Mouse (Mus musculus) heart, embryonic 14.5 days (tissue): ENCODE measurements at regions not wholly inside any gene's neighbourhood (a gene's known extent, or its start where the extent isn't known, plus 50 kb on each side); places are given as distances from the start of the nearest gene placed in this dataset.
A peak's percentile ranks its signal among the peaks of the same experiment; 100 is the strongest.

ENCODE experiments used
- ATAC-seq: fragments of 200-750 bp; cut with Nextera tagmentation; 2 replicates; pipeline ENCODE4 v1.8.0; 2017; ENCODE audit warnings: low read depth, moderate TSS enrichment; ENCODE audit not compliant: insufficient number of reproducible peaks, insufficient read depth, low FRiP score
- H3K27ac ChIP-seq, 2 experiments: fragments of 200-500 bp in 1 of 2; fragments of 300-500 bp in 1 of 2; sonication (generic) in 1 of 2; replicated peaks in 1 of 2; 2 replicates each; pipeline ENCODE4 v1.5.1; 2012 to 2014; ENCODE audit warnings: low read depth in 2 of 2, low read length in 2 of 2, control low read depth in 1 of 2, mild to moderate bottlenecking in 1 of 2, mixed read lengths in 1 of 2; ENCODE audit not compliant: control insufficient read depth in 1 of 2, insufficient read depth in 1 of 2
- H3K27me3 ChIP-seq: fragments of 300-500 bp; sonication (generic); 2 replicates; pipeline ENCODE4 v1.6.1; 2014; ENCODE audit warnings: mild to moderate bottlenecking, low read length, control low read depth; ENCODE audit not compliant: control insufficient read depth, insufficient read depth
- H3K36me3 ChIP-seq: fragments of 300-500 bp; sonication (generic); 2 replicates; pipeline ENCODE4 v1.6.1; 2014; ENCODE audit warnings: mild to moderate bottlenecking, control low read depth, low read length, mixed read lengths; ENCODE audit not compliant: control insufficient read depth, insufficient read depth
- H3K4me1 ChIP-seq, 2 experiments: fragments of 200-500 bp in 1 of 2; fragments of 300-500 bp in 1 of 2; sonication (generic) in 1 of 2; 2 replicates each; pipeline ENCODE4 v1.6.1; 2012 to 2014; ENCODE audit warnings: low read length in 2 of 2, control low read depth in 1 of 2, mixed read lengths in 1 of 2; ENCODE audit not compliant: control insufficient read depth in 2 of 2, insufficient read depth in 2 of 2
- H3K4me2 ChIP-seq: fragments of 300-500 bp; sonication (generic); 2 replicates; pipeline ENCODE4 v1.6.1; 2014; ENCODE audit warnings: mild to moderate bottlenecking, low read length
- H3K4me3 ChIP-seq, 2 experiments: fragments of 200-500 bp in 1 of 2; fragments of 300-500 bp in 1 of 2; sonication (generic) in 1 of 2; 2 replicates each; pipeline ENCODE4 v1.5.1; 2012 to 2014; ENCODE audit warnings: low read length in 2 of 2, mild to moderate bottlenecking in 2 of 2, control low read depth in 1 of 2, low read depth in 1 of 2, moderate library complexity in 1 of 2; ENCODE audit not compliant: control insufficient read depth in 1 of 2, insufficient read depth in 1 of 2
- H3K9ac ChIP-seq: fragments of 300-500 bp; sonication (generic); 2 replicates; pipeline ENCODE4 v1.6.1; 2014; ENCODE audit warnings: mild to moderate bottlenecking, low read length
- H3K9me3 ChIP-seq: fragments of 300-500 bp; sonication (generic); 2 replicates; pipeline ENCODE4 v1.6.1; 2016; ENCODE audit warnings: low read length, control low read depth; ENCODE audit not compliant: control insufficient read depth
- WGBS: fragments of 180-500 bp; shearing (Covaris S2); extraction: QIAGEN DNeasy Blood & Tissue Kit; methylation state at CpG from one replicate; pipeline ENCODE4 v1.1.7; 2014; 5-methylcytosine and 5-hydroxymethylcytosine counted together

DNA sequence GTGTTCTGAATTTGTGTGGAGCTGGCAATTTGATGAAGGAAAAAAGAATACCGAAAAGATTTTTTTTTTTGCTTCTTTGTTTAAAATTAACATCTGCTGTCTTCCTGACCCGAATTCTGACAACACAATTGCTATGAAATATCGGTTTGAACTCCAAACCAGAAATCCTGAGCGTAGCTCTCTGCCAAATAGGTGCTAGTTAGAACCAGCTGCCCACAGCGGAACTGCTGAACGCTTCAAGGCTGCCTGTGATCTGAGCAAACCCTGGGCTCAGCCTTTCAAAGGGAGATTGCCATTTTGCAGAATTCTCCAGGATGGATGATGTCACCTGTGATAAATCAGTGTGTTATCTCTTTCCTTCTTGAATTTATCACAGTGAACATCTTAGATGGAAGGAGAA, 380.6 kb upstream of the Arglu1 start:
- H3K36me3 ChIP-seq = no peaks in the 10 kb centered on the region
- no peak overlapping the region for H3K9ac ChIP-seq
- 84% methylated on average over 6 of the region's 6 CpGs for WGBS
- peaks cover 4 to 6% of the 10 kb centered on the region in 2 experiments; a peak in 3 of 4 replicates for H3K4me1 ChIP-seq
- H3K4me3 ChIP-seq = no peak overlapping the region
- no peak overlapping the region for H3K4me2 ChIP-seq
- no peaks in the 10 kb centered on the region for H3K27me3 ChIP-seq
- no peaks in the 10 kb centered on the region for H3K9me3 ChIP-seq
- ATAC-seq = no peak
- H3K27ac ChIP-seq = no peak overlapping the region

DNA sequence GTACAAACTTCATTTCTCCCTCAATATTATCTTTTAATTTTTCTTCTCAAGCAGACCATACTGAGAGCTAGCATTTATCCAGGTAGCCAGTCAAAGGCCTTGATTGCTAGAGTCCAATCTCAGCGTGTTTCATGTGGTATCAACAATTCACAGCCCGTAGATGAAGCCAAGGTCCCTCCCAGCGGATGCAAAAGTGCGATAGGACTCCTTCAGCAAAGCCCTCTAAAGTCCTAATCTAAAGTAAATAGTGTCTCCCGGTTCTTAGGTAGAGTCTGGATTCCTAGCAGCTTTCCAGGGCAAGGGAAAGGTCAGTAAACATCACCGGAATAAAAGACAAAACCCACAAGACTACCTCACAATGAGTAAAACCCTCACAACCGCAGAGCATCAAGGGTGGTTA, 379.5 kb upstream of the Arglu1 start:
- no peaks in the 10 kb centered on the region for H3K27me3 ChIP-seq
- no peak overlapping the region for H3K4me3 ChIP-seq
- no peak overlapping the region for H3K4me2 ChIP-seq
- no peaks in the 10 kb centered on the region for H3K9me3 ChIP-seq
- no peak overlapping the region for H3K27ac ChIP-seq
- no peak for ATAC-seq
- no peak overlapping the region for H3K9ac ChIP-seq
- H3K36me3 ChIP-seq = no peaks in the 10 kb centered on the region
- 33% methylated on average over 7 of the region's 7 CpGs for WGBS
- H3K4me1 ChIP-seq = peaks cover 4 to 6% of the 10 kb centered on the region in 2 experiments; a peak in 3 of 4 replicates

DNA sequence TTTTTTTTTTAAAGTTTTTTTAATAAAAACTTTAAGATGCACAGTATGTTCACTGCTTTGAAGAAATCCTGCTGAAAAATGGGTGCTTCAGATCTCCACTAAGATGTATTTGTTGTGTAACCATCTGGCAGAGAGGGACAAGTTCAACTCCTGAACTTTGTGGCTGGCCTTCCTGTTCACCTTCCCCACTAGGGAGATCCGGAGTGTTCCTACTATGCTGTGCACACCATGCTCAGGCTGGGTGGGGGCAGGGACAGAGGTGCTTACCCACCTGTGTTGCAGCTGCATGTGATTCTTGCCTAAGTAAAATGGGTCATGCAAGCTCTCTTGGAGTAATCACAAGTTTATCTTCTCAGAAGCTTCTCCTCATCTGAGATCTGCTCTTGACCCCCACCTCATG, 377.4 kb upstream of the Arglu1 start:
- Histone ChIP-seq H3K4me2 (no peak overlapping the region), H3K27me3 (no peaks in the 10 kb centered on the region), H3K4me3 (no peak overlapping the region), H3K9me3 (no peaks in the 10 kb centered on the region), H3K27ac (no peak overlapping the region), H3K9ac (no peak overlapping the region), H3K4me1 (peaks cover 4 to 6% of the 10 kb centered on the region in 2 experiments; a peak in 3 of 4 replicates), H3K36me3 (no peaks in the 10 kb centered on the region)
- WGBS = 71% methylated on average over 1 of the region's 1 CpGs
- no peak for ATAC-seq

DNA sequence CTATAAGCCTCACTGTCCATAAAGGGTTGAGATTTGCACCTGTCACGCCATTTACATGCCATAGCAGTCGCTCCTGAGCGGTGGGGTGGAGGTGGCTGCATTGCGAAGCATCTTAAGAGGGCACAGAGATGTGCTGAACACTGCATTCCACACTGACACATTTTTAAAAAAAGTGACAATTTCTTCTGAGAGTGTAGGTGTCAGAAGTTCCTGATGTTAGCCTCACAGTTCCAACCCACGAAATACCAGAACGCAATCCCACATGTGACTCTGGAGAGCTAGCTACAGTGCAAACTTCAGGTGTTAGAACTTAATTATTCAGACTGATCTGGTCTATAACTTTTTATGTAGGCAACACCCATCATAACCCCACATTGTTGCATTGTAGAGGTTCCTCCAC, 369.8 kb upstream of the Arglu1 start:
- ATAC-seq = no peak
- Histone ChIP-seq H3K9me3 (no peaks in the 10 kb centered on the region), H3K9ac (no peak overlapping the region), H3K27ac (no peak overlapping the region), H3K36me3 (no peaks in the 10 kb centered on the region), H3K4me1 (no peaks in the 10 kb centered on the region), H3K4me3 (no peak overlapping the region), H3K4me2 (no peak overlapping the region), H3K27me3 (no peaks in the 10 kb centered on the region)
- 83% methylated on average over 6 of the region's 6 CpGs for WGBS

DNA sequence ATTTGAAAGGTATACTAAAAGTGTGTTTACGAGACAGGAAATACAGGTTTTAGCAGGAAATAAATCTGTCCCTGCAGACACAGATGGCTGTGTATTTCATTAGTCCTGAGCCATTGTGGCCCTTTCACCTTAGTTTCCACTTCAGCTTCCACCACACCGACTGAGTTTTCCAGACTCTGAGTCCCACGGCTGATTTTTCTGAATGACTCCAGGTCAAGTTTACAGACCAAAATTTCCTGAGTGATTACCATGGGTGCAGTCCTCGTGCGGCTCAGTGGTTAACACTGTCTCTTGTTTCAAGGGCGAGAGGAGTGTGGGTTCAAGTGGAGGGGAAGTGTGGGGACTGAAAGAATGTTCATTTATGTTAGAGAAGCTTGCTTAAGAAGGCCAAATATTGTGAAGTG, 365.1 kb upstream of the Arglu1 start:
- Histone ChIP-seq H3K4me2 (no peak overlapping the region), H3K4me3 (no peak overlapping the region), H3K9me3 (no peaks in the 10 kb centered on the region), H3K27ac (no peak overlapping the region), H3K9ac (no peak overlapping the region), H3K27me3 (0 out of 2 replicates have a peak, but pooled peaks cover 2% of the 10 kb centered on the region), H3K4me1 (peaks cover 10 to 15% of the 10 kb centered on the region in 2 experiments; a peak in 3 of 4 replicates), H3K36me3 (no peaks in the 10 kb centered on the region)
- ATAC-seq = no peak
- WGBS = 78% methylated on average over 6 of the region's 6 CpGs

DNA sequence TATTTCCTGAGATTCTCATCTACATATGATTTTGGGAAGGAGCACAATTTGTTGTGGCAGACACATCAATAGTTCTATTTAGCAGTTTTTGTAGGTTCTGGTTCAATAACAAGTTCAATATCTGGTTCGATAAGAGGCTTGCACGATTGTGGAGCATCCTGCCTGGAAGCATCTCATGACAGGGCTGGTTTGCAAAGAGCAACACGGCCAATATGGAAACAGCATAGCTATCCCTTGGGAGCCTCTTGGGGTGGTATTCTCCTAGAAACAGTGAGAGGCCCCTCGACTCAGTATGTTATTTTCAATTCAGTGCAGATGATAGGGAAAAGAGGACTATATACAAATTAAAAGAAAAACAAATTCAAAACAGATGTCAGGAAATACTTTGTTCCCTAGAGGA, 364.5 kb upstream of the Arglu1 start:
- Histone ChIP-seq H3K4me2 (no peak overlapping the region), H3K9me3 (no peaks in the 10 kb centered on the region), H3K36me3 (no peaks in the 10 kb centered on the region), H3K27me3 (0 out of 2 replicates have a peak, but pooled peaks cover 2% of the 10 kb centered on the region), H3K9ac (no peak overlapping the region), H3K4me1 (peaks cover 11 to 16% of the 10 kb centered on the region in 2 experiments; a peak in 3 of 4 replicates), H3K4me3 (no peak overlapping the region), H3K27ac (no peak overlapping the region)
- no peak for ATAC-seq
- WGBS = 71% methylated on average over 4 of the region's 4 CpGs

DNA sequence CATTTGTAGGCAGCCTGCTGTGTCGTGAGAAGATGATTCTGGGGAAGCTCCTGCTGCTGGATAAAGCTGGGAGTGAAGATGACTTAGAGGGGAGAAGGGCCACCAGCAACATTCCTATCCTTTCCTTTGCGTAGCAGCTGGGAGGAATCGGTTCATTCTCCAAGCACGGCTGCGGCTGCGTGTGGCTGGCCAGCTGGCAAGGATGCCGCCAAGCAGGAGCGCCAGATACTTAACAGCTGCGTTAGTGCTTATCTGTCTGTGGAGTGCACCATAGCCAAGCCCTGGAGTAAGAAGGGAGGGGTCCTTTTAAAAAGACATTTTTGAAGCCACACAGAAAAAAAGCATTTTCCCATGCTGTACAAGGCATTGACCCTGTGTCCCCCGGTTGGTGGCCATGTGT, 361.4 kb upstream of the Arglu1 start:
- H3K9ac ChIP-seq = no peak overlapping the region
- H3K4me3 ChIP-seq = no peak overlapping the region
- peak overlapping the region; percentile 48 for H3K4me2 ChIP-seq
- H3K27me3 ChIP-seq = 0 out of 2 replicates have a peak, but pooled peaks cover 2% of the 10 kb centered on the region
- no peaks in the 10 kb centered on the region for H3K9me3 ChIP-seq
- WGBS = 35% methylated on average over 10 of the region's 10 CpGs
- H3K36me3 ChIP-seq = no peaks in the 10 kb centered on the region
- H3K4me1 ChIP-seq = peaks cover 14 to 23% of the 10 kb centered on the region in 2 experiments; a peak in 3 of 4 replicates
- no peak overlapping the region for H3K27ac ChIP-seq
- ATAC-seq = no peak
